Mouse (Mus musculus): ENCODE results near the gene Gm29133. TPM values are rescaled to one million over a fixed set of nuclear protein-coding genes. Genes with fewer than 3 reads are reported as not detected.

Gm29133 gene
- not detected in 2 replicates for polyA plus RNA-seq (2021; fragmentation: Nextera tagmentation)
- long read RNA-seq, experiment 1: 0 reads
- long read RNA-seq, experiment 2: 0 reads

GRCm38 (mm10) chr3:75747897-75748296 is at the start of gene Gm29133:
TSS of gene Gm29133 (plus strand) at chr3:75748197.

Other genes starting within 250 kb of the Gm29133 start
- gene Pdcd10, start 191.3 kb upstream of the Gm29133 start, polyA plus RNA-seq (2021; fragmentation: Nextera tagmentation): 93.9 and 115 TPM in 2 replicates
- gene Serpini1, start 190.7 kb upstream of the Gm29133 start, polyA plus RNA-seq (2021; fragmentation: Nextera tagmentation): 107 and 162 TPM in 2 replicates
- gene Golim4, start 208.8 kb downstream of the Gm29133 start, polyA plus RNA-seq (2021; fragmentation: Nextera tagmentation): 5.7 and 8.2 TPM in 2 replicates